Mouse (Mus musculus): ENCODE results near the gene Slc43a3. TPM values are rescaled to one million over a fixed set of nuclear protein-coding genes. Genes with fewer than 3 reads are reported as not detected.

The Slc43a3 gene
- polyA plus RNA-seq (2012; rRNA removed), result 64.3 and 65.0 TPM in 2 replicates

- Histone ChIP-seq H3K4me1 (replicated peaks; ENCODE audit: control insufficient read depth, insufficient read depth, low read length) (peaks cover 16% of the 10 kb centered on the region), H3K4me3 (ENCODE audit: control insufficient read depth, insufficient read depth, low read length) (peak within 1 kb of the TSS; percentile 73), H3K27ac (ENCODE audit: control insufficient read depth, insufficient read depth, low read length) (no peak within 1 kb of the TSS), H3K36me3 (ENCODE audit: control insufficient read depth, insufficient read depth, low read length) (no peaks in the 10 kb centered on the region), H3K27me3 (ENCODE audit: control insufficient read depth, insufficient read depth, low read length) (no peaks in the 10 kb centered on the region)
- TF ChIP-seq POLR2A (IDR thresholded peaks at IDR 0.05; ENCODE audit: control insufficient read depth, extremely low read depth, insufficient read depth, low read length, poor library complexity) (no peak), CTCF (IDR thresholded peaks at IDR 0.05; ENCODE audit: borderline replicate concordance, control insufficient read depth, extremely low read depth, insufficient read depth, low read length, poor library complexity) (no peak)
- DNase-seq, result peak; percentile 60
- WGBS, result 3% methylated on average over 38 of the region's 38 CpGs
Observed at GRCm38 (mm10) chr2:84936474-84937429, at the start of gene Slc43a3. TSS of gene Slc43a3 (plus strand) at chr2:84936579.

DNA sequence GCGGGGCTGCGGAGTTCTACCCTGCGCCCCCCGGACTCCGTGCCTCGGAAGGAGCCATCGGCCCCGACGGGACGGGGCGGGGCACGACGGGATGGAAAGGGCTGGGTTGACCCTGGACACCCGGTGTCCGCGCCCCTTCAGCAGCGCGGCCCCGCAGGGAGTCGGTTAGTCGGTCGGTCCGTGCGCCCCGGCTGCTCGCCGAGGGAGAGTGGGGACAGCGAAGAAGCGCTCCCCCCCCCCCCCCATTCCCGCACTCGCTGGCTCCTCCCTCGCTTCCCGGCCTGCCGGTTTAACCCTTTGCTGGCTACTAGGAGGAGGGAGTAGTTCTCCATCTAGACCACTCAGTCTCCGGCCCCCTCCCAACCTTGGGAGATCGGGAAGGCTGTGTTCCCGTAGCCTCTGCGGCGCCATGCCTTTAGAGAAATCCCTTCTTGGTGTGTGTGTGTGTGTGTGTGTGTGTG is 49.5 kb upstream of the Slc43a3 start:
- Histone ChIP-seq H3K4me3 (ENCODE audit: control insufficient read depth, insufficient read depth, low read length) (peak overlapping the region; percentile 1), H3K4me1 (replicated peaks; ENCODE audit: control insufficient read depth, insufficient read depth, low read length) (peaks cover 14% of the 10 kb centered on the region), H3K36me3 (ENCODE audit: control insufficient read depth, insufficient read depth, low read length) (no peaks in the 10 kb centered on the region), H3K27ac (ENCODE audit: control insufficient read depth, insufficient read depth, low read length) (no peak overlapping the region), H3K27me3 (ENCODE audit: control insufficient read depth, insufficient read depth, low read length) (peaks cover 30% of the 10 kb centered on the region)
- WGBS, result under 1% methylated on average over 25 of the region's 39 CpGs
- TF ChIP-seq CTCF (IDR thresholded peaks at IDR 0.05; ENCODE audit: borderline replicate concordance, control insufficient read depth, extremely low read depth, insufficient read depth, low read length, poor library complexity), result no peak
- no peak for TF ChIP-seq POLR2A (IDR thresholded peaks at IDR 0.05; ENCODE audit: control insufficient read depth, extremely low read depth, insufficient read depth, low read length, poor library complexity)
- DNase-seq, result no peak

- TF ChIP-seq POLR2A (IDR thresholded peaks at IDR 0.05; ENCODE audit: control insufficient read depth, extremely low read depth, insufficient read depth, low read length, poor library complexity) (no peak), CTCF (IDR thresholded peaks at IDR 0.05; ENCODE audit: borderline replicate concordance, control insufficient read depth, extremely low read depth, insufficient read depth, low read length, poor library complexity) (peak; percentile 31; the same call in 1 of the 2 replicates)
- DNase-seq, result no peak
- no peaks in the 10 kb centered on the region for H3K36me3 ChIP-seq (ENCODE audit: control insufficient read depth, insufficient read depth, low read length)
- H3K4me3 ChIP-seq (ENCODE audit: control insufficient read depth, insufficient read depth, low read length), result peak overlapping the region; percentile 28
- H3K27me3 ChIP-seq (ENCODE audit: control insufficient read depth, insufficient read depth, low read length), result peaks cover 27% of the 10 kb centered on the region
- H3K4me1 ChIP-seq (replicated peaks; ENCODE audit: control insufficient read depth, insufficient read depth, low read length), result peaks cover 14% of the 10 kb centered on the region
- WGBS, result 1% methylated on average over 58 of the region's 58 CpGs
- H3K27ac ChIP-seq (ENCODE audit: control insufficient read depth, insufficient read depth, low read length), result no peak overlapping the region
Observed at GRCm38 (mm10) chr2:84887411-84888271, 48.7 kb upstream of the Slc43a3 start.

GRCm38 (mm10) chr2:84888657-84889315 is 47.6 kb upstream of the Slc43a3 start:
- TF ChIP-seq CTCF (IDR thresholded peaks at IDR 0.05; ENCODE audit: borderline replicate concordance, control insufficient read depth, extremely low read depth, insufficient read depth, low read length, poor library complexity), result peak; percentile 51; the same call in 1 of the 2 replicates
- TF ChIP-seq POLR2A (IDR thresholded peaks at IDR 0.05; ENCODE audit: control insufficient read depth, extremely low read depth, insufficient read depth, low read length, poor library complexity), result no peak
- WGBS, result 9% methylated on average over 28 of the region's 28 CpGs
- peaks cover 26% of the 10 kb centered on the region for H3K27me3 ChIP-seq (ENCODE audit: control insufficient read depth, insufficient read depth, low read length)

DNA sequence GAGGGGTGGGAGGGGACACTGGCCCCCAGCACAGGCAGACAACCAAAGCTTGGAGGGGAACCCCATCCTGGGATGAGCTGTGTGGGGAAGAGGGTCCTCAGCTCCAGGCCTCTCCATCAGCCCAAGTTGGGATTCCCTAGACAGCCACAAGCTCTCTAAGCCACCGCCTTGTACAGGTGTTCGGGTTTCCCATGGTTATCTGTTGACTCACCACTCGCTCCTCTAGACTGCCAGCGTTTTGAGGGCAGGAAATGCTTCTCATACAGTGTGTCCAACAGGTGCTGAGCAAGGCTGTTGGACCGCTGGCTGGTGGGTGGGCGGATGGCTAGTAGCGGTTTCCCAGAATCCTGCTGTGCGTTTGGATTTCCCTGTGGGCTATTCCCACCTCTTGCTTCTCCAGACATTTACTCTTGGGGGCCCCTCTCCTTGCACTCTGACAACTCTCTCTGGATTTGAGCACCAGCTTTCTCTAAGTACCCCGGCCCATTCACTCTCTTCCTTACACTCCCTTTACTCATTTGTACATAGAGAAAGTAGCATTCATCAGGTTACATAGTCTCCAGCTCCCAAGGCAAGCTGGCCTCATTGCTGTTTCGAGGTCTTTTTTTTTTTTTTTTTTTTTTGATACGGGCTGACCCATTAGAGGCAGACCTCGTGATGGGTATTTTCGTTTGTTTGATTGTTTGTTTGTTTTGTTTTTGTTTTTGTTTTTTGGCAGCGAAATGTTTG is 46.9 kb upstream of the Slc43a3 start:
- TF ChIP-seq POLR2A (IDR thresholded peaks at IDR 0.05; ENCODE audit: control insufficient read depth, extremely low read depth, insufficient read depth, low read length, poor library complexity) (no peak), CTCF (IDR thresholded peaks at IDR 0.05; ENCODE audit: borderline replicate concordance, control insufficient read depth, extremely low read depth, insufficient read depth, low read length, poor library complexity) (no peak)
- H3K4me3 ChIP-seq (ENCODE audit: control insufficient read depth, insufficient read depth, low read length), result no peak overlapping the region
- H3K4me1 ChIP-seq (replicated peaks; ENCODE audit: control insufficient read depth, insufficient read depth, low read length), result peaks cover 14% of the 10 kb centered on the region
- peaks cover 24% of the 10 kb centered on the region for H3K27me3 ChIP-seq (ENCODE audit: control insufficient read depth, insufficient read depth, low read length)
- no peak for DNase-seq
- H3K27ac ChIP-seq (ENCODE audit: control insufficient read depth, insufficient read depth, low read length), result no peak overlapping the region
- no peaks in the 10 kb centered on the region for H3K36me3 ChIP-seq (ENCODE audit: control insufficient read depth, insufficient read depth, low read length)
- 13% methylated on average over 14 of the region's 14 CpGs for WGBS

More at GRCm38 (mm10) chr2:84888657-84889315, 47.6 kb upstream of the Slc43a3 start:
- Histone ChIP-seq H3K4me1 (replicated peaks; ENCODE audit: control insufficient read depth, insufficient read depth, low read length) (peaks cover 14% of the 10 kb centered on the region), H3K36me3 (ENCODE audit: control insufficient read depth, insufficient read depth, low read length) (no peaks in the 10 kb centered on the region), H3K27ac (ENCODE audit: control insufficient read depth, insufficient read depth, low read length) (no peak overlapping the region), H3K4me3 (ENCODE audit: control insufficient read depth, insufficient read depth, low read length) (no peak overlapping the region)
- peak; percentile 81 for DNase-seq
